Mouse (Mus musculus): ENCODE measurements around the gene Traf3.

Gene Traf3

DNA sequence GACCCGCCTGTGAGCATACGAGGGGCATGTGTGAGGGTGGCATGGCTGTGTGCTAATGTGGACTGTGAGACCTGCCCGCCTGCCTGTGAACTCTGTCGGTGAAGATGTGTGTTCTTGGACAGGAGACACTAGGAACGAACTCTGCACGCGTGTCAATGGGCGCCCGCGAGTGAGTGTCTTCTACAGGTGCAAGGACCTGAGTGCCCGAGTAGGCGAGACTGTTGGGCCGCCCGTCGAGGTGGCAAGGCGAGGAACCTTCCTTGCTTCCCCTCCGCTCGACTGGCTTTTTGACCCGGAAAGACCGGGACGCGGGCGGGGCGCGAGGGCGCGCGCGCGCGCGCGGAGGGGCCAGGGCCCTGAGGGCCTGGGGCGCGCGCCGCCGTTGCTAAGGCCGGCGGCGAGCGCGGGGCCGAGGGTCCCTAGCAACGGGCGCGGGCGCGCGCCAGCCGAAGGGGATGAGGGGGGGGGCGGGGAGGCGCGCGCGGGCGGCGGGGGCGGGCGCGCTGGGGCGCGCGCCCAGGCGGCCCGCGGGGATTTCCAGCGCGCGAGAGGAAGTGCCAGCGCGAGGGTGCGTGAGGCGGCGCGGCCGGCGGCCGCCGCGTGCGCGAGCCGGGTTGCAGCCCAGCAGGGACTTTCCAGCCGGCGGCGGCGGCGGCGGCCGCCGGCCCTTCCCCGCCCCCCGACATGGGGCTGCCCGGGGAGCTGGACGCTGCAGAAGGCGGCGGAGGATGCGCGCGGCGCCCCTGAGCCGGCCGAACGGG is at the start of gene Traf3:
Traf3 (plus strand) TSS at position 540 of the 761 bp plus-strand sequence.
- DNase-seq, result peak; percentile 86 to 89

DNA sequence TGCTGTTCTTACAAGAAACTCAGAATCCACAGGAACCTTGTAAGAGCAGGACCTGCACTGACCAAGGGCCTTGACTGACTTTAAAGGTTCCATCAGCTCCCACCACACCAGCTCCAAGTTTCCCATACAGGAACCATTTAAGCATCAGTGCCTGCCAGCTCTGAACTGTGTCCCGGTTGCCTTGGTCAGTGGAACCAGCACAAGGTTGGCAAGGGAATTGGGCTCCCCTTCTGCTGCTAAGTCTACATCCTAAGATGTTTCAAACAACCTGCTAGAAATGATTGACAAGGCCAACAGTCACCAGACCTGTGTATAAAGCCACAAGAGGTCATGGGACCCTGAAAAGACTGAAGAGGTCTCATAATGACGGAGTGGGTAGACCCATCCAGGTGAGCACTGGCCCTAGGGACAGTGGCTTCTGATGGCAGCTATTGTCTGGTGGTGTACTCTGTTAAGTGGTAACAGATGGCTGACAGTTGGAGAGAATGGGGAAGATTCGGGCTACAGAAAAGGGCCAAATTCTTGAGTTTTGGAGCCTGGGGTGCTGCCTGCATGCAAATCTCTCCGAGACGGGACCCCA is 46.6 kb upstream of the Traf3 start:
- no peak for DNase-seq

DNA sequence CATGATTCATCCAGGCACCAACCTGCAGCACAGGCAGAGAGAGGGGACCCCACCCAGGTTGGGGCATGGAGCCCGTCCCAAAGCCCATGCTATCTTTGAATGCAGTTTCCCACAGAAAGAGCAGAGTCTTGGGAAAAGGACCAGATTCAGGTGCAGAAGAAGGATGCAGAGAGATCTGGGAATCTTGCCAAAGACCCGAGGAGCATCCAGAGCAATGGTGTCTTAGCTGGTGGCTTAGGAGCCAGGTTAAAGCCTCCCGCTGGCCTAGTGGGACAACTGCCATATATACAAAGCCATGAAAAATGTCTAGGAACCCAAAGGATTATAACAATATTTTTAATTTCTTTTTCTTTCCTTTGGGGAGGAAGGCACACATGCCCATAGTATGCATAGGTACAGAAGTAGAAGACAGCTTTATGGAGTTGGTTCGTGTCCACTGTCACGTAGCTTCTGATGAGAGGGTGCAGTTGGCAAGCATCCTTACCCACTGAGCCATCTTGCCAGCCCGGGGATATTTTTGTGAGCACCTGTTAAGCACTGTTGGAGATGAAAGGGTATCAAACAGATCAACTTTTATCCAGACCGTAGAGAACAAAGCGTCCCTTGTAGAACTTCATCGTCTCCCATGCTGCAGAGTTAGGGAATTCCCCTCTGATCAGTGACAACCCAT is 45.1 kb upstream of the Traf3 start:
- no peak for DNase-seq

DNA sequence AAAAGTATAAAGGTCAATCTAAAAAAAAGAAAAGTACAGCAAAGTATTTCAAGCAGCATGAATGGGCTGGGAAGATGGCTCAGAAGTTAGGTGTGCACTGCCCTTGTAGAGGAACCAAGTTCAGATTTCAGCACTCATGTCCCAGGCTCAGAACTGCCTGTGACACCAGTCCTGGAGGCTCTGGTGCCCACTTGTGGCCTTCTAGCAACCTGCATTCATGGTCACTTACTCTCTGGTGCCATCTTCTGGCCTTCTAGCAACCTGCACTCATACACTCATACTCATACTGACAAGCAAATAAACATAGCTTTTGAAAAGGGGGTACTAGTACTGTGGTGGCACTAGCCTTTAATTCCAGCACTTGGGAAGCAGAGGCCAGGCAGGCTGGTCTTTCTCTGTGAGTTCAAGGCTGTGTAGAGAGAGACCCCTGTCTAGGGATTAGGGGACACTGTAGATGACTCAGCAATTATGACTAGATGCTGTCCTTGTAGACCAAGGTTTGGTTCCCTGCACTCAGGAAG is 43.8 kb upstream of the Traf3 start:
- DNase-seq, result peak; percentile 55 to 59

DNA sequence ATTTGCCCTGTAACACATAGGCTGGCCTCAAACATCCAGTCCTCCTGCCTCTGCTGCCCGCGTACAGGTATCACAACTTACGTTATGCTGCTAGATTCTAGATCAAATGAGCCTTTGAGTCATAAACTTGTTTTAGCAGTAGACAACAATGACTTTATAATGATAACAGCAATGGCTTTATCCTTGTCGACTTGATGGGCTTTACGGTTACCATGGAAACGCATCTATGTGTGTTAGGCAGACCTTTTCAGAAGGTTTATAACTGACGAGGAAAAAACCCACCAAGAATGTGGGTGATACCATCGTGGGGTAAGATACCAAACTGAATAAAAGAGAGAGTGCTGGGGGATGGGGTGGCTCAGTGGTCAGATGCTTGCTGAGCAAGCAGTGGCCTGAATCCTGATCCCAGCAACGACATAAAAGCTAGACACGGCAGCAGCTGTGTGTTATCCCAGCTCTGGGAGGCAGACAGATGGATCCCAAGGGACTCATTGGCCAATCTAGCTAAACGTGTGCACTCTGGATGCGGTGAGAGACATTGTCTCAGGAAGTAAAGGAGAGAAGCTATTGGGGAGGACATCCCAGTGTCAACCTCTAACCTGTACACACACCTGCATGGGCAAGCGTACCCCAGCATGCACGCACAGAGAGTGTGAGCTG is 41.4 kb upstream of the Traf3 start:
- DNase-seq, result no peak

DNA sequence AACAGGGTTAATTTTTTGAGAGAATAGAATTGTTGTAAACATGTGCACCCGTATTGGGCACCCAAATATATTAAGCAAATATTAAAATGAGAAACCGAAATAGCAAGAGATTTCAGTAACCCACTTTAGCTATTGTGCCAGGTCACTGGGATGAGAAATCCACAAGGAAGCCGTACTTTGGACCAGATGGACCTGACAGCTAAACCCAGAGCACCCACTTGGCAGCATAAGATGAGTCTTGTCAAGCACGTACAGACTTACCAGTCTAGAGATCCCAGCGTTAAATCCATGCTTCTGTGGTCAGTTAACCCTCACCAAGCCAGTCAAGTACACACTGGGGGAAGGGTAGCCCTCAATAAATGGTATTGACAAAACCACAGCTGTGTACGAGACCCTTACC is 40.5 kb upstream of the Traf3 start:
- DNase-seq, result no peak

DNA sequence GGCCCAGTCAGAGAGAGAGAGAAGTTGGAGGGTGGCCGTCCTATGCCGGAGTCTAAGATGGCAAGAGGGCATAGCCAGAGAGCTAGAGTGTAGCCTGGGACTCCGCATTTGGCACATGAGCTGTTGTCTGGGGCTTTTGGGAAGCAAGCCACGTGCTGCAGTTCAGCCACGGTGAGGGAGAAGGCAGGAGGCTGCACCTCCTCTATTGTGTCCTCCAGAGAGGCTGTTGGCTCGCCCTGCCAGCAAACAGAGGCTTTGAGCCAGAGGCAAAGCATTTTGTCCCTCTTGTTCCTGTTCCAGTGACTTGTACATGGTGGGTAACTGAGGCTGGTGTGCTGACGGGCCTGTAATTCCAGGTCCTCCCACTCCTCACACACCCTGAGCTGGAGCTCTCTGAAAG is 32.0 kb upstream of the Traf3 start:
- DNase-seq, result no peak

DNA sequence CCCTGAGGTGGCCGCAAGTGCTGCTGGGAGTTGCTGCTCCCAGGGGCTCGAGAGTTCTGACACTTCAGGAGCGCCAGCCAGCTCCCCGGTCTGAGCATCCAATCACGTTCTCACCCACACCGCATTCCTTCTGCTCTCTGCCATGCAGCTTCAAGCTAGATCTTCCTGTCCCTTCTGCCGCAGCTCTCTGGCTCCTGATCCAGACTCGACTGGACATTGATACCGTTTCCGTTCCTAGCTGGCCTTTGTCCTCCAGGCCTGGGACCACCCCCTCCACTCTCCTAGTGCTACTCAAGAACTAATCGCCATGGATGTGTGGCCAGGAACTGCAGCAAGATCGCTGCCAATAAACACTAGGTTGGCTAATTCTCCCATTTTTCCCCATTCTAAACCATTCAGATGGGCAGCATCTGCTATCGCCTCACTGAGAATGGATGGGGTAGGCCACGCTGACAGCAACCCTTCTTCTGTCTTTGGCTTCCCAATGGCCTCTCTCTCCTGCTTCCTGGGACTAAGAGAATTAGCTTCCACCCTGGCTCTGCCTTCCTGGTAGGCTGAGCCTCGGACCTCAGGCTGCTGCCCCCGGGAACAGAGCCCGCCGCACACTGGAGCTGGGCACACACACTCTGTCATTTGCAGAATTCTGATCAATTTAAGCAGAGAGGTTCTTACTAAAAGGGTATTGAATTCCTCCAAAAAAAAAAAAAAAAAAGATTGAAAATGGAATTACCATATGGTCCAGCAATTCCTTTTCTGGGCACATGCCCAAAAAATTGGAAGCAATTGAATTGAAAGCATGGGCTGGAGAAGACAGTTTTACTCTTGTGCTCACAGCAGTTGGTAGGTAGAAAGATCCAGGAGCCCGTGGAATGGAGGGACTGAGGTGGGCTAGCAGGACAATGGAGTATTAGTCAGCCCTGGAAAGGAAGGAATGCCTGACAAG is 31.1 kb upstream of the Traf3 start:
- no peak for DNase-seq

DNA sequence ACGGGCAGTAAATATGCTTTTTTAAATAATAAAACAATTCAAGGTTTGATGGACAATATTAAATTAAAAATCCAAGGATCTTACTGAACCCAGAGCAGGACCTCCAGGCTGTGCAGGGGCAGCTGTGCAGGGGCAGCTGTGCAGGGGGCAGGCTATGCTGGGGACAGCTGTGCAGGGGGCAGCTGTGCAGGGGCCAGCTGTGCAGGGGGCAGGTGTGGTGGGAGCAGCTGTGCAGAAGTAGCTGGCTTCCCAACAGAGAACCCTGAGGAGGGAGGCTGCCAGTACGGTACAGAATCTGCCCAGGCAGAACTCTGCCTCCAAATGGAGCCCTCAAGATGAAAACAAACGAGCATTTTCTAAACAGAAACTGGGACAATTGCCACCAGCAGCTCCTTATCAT is 30.2 kb upstream of the Traf3 start:
- no peak for DNase-seq

DNA sequence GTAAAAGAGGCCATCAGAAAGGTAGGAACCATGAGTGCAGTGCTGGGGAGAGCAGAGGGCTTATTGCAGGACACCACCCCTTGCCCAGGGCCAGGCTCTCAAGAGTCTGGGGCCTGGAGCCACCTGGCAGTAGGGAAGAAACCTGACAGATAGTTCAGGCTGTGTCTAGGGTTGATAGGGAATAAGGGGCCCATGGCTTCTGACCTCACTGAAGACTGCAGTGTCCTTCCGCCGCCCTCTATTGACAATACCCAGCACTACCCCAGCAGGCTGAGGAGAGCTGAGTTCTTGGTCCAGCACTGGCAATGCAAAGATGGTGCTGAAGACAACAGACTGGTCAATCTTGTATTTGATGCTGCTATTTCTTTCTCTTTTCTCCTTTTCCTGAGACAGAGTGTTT is 29.1 kb upstream of the Traf3 start:
- DNase-seq, result peak; percentile 37 to 40

DNA sequence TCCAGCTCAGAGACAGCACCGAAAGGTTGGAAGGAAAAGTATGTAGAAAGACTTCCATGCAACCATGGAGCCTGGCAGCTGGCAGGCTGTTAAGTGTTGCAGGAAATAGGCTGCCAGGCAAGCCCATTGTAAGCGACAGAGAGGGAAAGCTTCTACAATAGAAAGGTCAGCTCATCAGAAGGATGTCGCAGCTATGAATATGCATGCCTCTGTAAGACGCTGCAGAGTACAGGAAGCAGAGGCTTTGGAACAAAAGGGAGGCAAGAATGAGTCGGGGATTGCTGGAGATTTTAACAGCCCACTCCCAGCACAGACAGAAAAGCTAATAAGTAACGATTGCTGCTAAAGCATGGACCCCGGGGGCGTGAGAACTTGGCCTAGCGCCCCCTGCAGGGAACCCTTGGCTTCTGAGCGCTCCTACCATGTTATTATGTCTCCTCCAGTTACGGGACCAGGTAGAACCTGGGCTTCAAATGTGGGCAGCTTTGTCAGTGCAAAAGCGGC is 23.1 kb upstream of the Traf3 start:
- DNase-seq, result peak; percentile 69 to 70

DNA sequence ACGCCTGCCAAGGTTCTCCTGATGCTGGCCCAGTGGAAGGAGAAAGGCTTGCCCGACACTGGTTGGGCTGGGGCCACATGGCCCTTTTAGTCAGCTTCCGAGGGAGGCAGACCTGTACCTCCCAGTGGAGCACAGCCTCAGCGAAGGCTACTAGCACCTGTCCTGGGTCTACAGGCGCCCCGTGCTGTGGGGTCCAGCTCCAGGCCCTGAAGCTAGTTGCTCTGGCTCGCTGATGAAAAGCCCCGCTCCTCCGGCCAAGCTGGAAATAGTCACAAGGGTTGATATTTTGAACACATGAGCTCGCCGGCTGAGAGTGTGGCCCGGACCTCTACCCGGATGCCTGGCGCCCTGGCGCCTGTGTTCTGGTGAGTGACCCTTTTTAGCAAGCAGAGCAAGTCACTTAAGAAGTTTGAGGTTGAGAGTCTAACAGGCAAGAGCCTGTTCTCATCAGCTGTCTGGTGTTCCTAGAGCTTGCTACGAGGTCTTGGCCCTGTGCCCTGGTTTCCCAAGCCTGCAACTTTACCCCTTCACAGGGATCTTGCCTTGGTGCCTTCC is 22.6 kb upstream of the Traf3 start:
- no peak for DNase-seq

DNA sequence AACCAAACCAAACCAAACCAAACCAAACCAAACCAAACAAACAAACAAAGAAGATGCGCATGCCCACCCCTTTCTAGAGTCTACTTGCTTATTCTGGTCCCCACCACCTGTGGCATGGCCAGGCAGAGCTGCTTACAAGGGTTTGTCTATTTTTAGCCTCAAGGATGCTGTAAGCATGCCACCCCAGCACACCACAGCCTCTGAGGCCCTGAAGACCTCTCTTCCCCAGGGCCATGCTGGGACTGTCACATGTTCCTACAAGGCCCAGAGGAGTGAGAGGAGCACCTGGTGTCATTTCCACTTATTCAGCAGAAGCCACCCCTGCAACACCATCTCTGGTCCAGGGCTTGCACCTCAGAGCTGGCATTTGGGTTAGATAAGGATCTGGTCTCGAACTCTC is 21.6 kb upstream of the Traf3 start:
- no peak for DNase-seq

DNA sequence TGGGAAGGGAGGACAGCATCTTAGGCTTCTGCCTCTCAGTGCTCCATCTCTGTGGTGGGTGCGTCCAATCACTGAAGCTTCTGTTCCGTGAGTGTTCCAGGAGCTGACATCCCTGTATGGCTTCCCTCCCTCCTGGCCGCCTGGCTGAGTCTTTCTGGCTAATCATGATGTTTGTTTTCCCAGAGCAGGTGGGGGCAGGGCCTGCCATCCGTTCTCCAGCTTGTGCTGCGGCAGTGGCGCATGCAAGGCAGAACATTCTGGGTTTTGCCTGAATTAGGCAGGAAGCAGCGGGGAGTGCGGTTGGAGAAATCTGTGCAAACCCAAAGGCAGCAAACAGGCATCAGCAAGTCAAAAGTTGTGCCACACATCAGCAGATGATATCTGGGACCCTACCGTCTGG is 20.9 kb upstream of the Traf3 start:
- no peak for DNase-seq

DNA sequence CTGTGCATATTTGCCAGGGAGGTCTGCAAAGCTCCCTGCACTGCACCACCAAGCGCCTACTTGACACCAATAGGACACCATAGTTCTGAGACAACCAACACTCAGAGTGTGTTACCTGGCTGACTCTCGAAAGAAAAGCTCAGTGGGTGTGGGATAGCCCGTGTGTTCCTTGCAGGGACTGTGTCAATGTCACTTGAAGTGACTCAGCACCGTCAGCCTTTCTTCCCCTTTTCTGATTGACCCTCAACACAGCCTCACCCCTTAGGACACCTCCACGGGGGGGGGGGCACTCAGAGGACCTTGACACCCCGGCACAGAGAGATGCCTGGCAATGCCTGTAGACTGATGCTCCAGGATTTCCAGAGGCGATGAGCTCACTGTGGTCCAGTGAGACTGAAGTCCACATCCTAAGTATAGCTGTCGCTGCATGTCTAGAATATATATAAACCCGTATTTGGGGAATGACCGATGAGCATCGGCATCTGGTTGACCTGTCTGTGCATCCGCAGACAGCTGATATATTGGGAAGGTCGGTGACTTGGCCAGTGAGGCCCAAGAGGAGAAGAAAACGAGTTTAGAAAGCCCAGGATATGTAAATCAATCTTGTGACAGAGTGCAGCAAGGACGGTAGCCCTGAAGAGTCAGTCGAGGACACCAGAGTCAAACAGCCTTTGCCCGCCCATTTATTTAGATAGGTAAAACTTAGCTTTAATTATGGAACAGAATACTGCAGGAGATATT is 16.5 kb upstream of the Traf3 start:
- peak in 1 of 2 experiments; percentile 11 for DNase-seq

DNA sequence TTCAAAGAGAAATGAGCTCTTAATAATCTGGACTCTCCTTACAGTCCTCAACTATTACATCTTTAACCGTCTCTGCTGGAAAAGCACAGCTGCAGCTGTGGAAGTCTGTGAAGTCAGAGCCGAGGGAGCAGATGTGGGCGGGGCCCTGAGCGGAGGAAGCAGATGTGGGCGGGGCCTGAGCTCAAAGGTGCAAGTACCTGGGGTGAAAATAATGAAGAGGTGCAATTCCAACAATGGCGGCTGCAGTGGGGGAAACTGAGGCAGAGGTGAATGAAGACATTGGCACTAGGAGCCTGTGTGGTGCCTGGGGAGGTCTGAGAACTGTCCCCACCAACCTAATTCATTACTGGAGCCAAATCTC is 16.0 kb upstream of the Traf3 start:
- DNase-seq, result peak; percentile 74 to 77

DNA sequence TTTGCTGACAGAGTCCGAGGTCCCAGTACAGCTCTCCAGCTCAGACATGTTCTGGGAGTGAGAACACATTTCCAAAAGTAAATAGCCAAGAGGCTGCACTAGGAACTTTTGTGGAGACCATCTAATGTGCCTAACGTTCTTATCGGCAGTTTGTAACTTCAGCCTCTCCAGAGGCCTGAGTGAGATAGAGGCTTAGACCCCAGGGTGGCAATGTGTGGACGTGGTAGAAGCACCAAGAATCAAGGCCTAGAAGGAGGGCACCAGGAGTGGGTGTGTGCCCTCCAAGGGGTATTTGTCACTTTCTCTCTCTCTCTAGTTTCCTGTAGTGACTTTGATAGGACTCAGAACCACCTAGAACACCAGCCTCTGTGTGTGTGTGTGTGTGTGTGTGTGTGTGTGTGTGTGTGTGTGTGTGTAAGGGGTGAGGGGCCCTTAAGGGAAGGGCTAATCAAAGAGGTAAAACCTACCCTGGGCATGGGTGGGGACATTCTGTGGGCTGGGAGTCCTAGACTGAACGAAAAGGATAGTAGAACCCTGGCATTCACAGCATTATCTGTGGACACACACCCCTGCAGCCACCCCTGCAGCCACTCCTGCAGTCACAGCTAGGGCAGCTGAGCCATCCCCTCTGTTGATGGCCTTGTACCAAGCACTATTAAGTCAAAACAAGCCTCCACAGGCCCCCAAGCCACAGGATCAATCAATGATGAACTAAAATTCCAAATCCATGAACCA is 14.6 kb upstream of the Traf3 start:
- no peak for DNase-seq

DNA sequence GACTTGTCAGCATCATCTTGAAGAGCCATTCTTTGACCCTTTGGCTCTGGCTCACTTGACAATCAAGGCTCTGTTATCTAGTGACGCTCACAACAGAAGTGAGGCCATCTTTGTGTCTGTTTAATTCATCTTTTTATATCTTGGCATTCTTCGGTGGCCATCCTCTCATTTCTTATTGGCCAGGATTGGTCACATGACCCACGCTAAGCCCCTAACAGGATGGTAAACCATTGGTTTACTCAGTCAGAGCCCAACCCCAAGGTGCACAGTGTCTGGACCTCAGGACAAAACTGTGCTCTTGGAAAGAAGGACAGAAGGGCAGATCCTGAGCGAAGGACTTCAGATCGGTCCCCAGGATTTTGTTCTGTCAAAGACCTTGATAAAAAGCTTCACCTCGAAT is 13.6 kb upstream of the Traf3 start:
- DNase-seq, result no peak

DNA sequence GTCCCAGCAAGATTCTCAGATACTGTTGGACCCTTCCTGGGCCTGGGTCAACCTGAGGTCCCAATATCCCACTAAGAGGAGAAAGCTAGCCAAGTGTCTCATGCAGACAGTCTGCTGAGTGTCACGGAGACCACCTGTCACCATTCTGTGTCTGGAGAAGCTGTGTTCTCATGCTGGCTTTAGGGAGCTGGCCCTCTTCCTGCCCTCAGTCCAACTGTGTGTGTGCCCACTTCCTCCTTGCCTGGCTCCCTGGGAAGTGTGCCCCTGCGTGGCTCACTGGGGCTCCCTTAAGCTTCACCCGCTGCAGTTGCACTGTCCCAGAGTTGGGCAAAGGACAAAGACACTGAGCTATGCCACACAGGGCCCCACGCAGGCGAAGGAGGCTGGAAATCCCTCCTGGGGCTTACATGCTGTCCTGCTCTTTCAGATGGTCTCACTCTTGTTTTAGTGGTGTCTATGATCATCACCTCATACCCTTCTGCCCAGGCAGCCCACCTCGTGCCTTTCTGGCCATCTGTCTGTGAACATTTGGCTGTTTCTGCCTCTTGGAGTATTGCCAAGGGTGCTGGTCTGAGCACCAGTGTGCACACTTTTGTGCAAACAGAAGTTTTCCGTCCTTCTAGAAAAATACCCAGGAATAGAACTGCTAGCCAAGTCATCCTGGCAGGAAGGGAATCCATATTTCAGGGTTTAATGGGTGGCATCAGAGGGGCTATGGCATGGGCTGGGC is 13.0 kb upstream of the Traf3 start:
- no peak for DNase-seq

DNA sequence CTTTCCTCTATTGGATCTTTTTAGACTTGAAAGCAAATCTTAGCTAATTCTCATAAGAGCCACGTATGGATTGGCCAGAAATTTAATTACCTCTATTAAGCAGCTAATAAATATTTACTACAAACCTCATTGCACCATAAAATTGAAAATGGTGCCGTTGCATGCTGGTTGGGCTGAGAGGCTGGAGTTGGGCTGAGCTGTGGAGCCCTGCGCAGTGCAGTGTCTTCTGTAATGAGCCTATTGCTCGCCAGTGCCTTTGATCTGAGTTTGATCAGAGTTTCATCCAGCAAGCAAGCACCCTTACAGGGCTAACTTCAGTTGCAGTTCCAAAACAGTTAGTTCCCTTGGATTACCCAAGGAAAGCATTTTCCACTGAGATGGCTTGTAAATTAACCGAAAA is 12.2 kb upstream of the Traf3 start:
- no peak for DNase-seq
